Mouse (Mus musculus) myocyte (in vitro differentiated cells): ENCODE results near the gene Dlg2. TPM values are rescaled to one million over a fixed set of nuclear protein-coding genes. Genes with fewer than 3 reads are reported as not detected.

ENCODE experiments used
- H3K27me3 ChIP-seq: one replicate; pipeline ENCODE4 v1.6.1; 2011; ENCODE audit not compliant: control insufficient read depth, insufficient read depth, insufficient read length
- H3K36me3 ChIP-seq: one replicate; pipeline ENCODE4 v1.6.1; 2011; ENCODE audit not compliant: control insufficient read depth, insufficient read depth
- H3K4me2 ChIP-seq: one replicate; pipeline ENCODE4 v1.6.1; 2011; ENCODE audit warnings: low read depth, control low read depth
- H3K4me3 ChIP-seq: one replicate; pipeline ENCODE4 v1.5.1; 2011; ENCODE audit warnings: mild to moderate bottlenecking, control low read depth, moderate library complexity
- H3K79me2 ChIP-seq: one replicate; pipeline ENCODE4 v1.6.1; 2011; ENCODE audit not compliant: control insufficient read depth, insufficient read depth
- H3ac ChIP-seq: one replicate; pipeline ENCODE4 v1.6.1; 2011; ENCODE audit not compliant: control insufficient read depth, insufficient read length
- CEBPB ChIP-seq: IDR thresholded peaks from 2 replicates; pipeline ENCODE4 v1.6.1; 2011; ENCODE audit warnings: mild to moderate bottlenecking, moderate library complexity; ENCODE audit not compliant: poor library complexity, insufficient read depth, severe bottlenecking
- E2F4 ChIP-seq: IDR thresholded peaks from one replicate; pipeline ENCODE4 v1.6.1; 2011; ENCODE audit warnings: mild to moderate bottlenecking, control low read depth, moderate library complexity; ENCODE audit not compliant: insufficient read depth
- MAX ChIP-seq: IDR thresholded peaks from one replicate; pipeline ENCODE4 v1.6.1; 2011; ENCODE audit warnings: low read depth, mild to moderate bottlenecking, control low read depth
- MYOD1 ChIP-seq, 3 experiments: IDR thresholded peaks; one replicate each; pipeline ENCODE4 v1.6.1; 2011; ENCODE audit warnings: control low read depth in 2 of 3, low read depth in 2 of 3, mild to moderate bottlenecking in 2 of 3, moderate library complexity in 1 of 3; ENCODE audit not compliant: insufficient read length in 2 of 3, control insufficient read depth in 1 of 3
- MYOG ChIP-seq, 3 experiments: IDR thresholded peaks; one replicate each; pipeline ENCODE4 v1.6.1; 2011; ENCODE audit warnings: control low read depth in 2 of 3, low read depth in 2 of 3, mild to moderate bottlenecking in 2 of 3; ENCODE audit not compliant: insufficient read length in 2 of 3, control insufficient read depth in 1 of 3, insufficient read depth in 1 of 3
- POLR2A ChIP-seq: IDR thresholded peaks from one replicate; pipeline ENCODE4 v1.6.1; 2011; ENCODE audit warnings: low read depth, mild to moderate bottlenecking, control low read depth, moderate library complexity; ENCODE audit not compliant: insufficient read length
- POLR2AphosphoS2 ChIP-seq: IDR thresholded peaks from one replicate; pipeline ENCODE4 v1.6.1; 2011; ENCODE audit warnings: low read depth, control low read depth; ENCODE audit not compliant: insufficient read length
- REST ChIP-seq: IDR thresholded peaks from one replicate; pipeline ENCODE4 v1.6.1; 2011; ENCODE audit warnings: mild to moderate bottlenecking, control low read depth, moderate library complexity; ENCODE audit not compliant: insufficient read depth, insufficient read length
- SRF ChIP-seq: IDR thresholded peaks from one replicate; pipeline ENCODE4 v1.6.1; 2011; ENCODE audit warnings: low read depth; ENCODE audit not compliant: control insufficient read depth, insufficient read length
- TCF12 ChIP-seq: IDR thresholded peaks from one replicate; pipeline ENCODE4 v1.6.1; 2011; ENCODE audit warnings: mild to moderate bottlenecking, control low read depth; ENCODE audit not compliant: poor library complexity, insufficient read depth, severe bottlenecking
- TCF3 ChIP-seq: IDR thresholded peaks from one replicate; pipeline ENCODE4 v1.6.1; 2011; ENCODE audit warnings: low read depth, control low read depth; ENCODE audit not compliant: insufficient read length
- USF1 ChIP-seq: IDR thresholded peaks from one replicate; pipeline ENCODE4 v1.6.1; 2011; ENCODE audit warnings: low read depth, mild to moderate bottlenecking, control low read depth, moderate library complexity
- polyA plus RNA-seq: library from polyadenylated mRNA; unstranded; fragments of >200 nt; fragmentation: generic; extraction: Trizol; gene quantifications from one replicate; pipeline ENCODE4 v1.2.1, GENCODE M21; 2012; ENCODE audit warnings: missing spikeins

Dlg2 gene
- polyA plus RNA-seq, 1 experiment = 0.65 TPM

DNA sequence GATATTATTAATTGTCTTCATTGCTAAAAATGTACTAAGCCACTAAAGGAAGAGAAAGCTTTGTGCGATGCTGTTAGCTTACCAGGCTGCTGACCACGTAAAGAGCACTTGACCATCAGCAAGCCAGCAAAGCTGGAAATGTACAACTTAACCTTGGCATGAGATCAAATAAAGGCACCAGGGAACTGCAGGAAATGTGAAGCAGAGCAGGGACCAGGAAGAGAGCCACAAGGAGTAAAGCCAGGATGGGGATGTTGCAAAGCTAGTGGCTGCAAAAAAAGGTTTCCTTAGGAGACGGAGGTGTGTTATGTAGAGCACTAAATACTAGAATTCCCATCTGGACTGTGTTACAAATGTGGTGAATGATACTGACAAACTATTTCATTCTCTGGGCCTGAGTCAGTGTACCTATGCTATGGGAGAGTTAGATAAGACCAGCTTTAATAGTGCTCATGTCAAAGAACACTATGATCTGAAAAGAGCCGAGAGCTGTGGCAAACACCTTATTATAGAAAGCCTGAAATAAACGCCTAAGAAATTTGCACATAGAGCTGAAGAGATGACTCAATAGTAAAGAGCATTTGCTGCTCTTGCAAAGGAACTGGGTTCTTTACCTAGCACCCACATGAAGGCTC is 1638.9 kb downstream of the Dlg2 start:
- Histone ChIP-seq H3ac (no peak overlapping the region), H3K4me3 (no peak overlapping the region), H3K79me2 (no peaks in the 10 kb centered on the region), H3K4me2 (no peak overlapping the region), H3K27me3 (no peaks in the 10 kb centered on the region), H3K36me3 (no peaks in the 10 kb centered on the region)
- TF ChIP-seq MYOD1 (IDR thresholded peaks at IDR 0.05; ENCODE audit: control insufficient read depth in 1 of 3, insufficient read length in 2 of 3, low read depth in 2 of 3) (no peak), TCF3 (no peak), POLR2A (no peak), E2F4 (no peak), POLR2AphosphoS2 (no peak), MYOG (IDR thresholded peaks at IDR 0.05; ENCODE audit: control insufficient read depth in 1 of 3, insufficient read depth in 1 of 3, insufficient read length in 2 of 3, low read depth in 2 of 3) (no peak), SRF (no peak), TCF12 (no peak), MAX (no peak), CEBPB (no peak), REST (no peak), USF1 (no peak)

DNA sequence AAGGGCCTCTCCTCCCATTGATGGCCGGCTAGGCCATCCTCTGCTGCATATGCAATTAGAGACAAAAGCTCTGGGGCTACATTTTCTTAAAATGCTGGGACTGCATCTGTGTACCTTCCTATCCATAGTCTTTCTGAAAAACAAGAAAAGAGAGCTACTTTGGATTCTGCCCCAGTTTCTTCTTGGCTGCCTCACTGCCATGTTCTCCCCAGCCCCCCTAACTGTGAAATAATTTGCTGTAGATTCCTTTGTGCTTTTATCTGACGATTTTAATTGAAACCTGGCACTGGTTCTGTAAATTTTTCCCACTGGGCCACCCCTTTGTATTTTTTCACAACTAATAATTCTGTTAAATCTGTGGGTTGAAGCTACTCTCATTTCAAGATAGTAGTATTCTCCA is 1646.8 kb downstream of the Dlg2 start:
- Histone ChIP-seq H3K36me3 (no peaks in the 10 kb centered on the region), H3K4me2 (no peak overlapping the region), H3K79me2 (no peaks in the 10 kb centered on the region), H3K27me3 (no peaks in the 10 kb centered on the region), H3K4me3 (no peak overlapping the region), H3ac (no peak overlapping the region)
- TF ChIP-seq REST (no peak), TCF12 (no peak), TCF3 (no peak), POLR2AphosphoS2 (no peak), MAX (no peak), POLR2A (no peak), MYOG (IDR thresholded peaks at IDR 0.05; ENCODE audit: control insufficient read depth in 1 of 3, insufficient read depth in 1 of 3, insufficient read length in 2 of 3, low read depth in 2 of 3) (no peak), MYOD1 (IDR thresholded peaks at IDR 0.05; ENCODE audit: control insufficient read depth in 1 of 3, insufficient read length in 2 of 3, low read depth in 2 of 3) (no peak)

DNA sequence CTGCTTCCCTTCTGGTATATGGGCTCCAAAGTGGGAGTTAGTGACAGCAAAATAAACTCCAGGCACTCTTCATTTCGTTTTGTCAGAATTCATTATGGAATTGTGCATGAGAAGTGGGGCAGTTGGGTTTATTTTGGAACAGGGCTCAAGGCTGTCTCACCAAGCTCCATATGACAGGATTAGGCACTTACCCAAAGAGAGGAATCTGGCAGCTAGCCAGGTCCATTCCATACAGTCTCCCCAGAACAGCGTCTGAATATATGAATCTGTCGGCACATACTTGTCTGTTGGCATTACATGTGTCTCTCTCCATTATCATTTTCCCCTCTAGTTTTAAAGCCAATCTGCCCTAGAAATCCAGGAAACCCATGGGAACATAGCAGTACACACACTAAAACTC is 1649.4 kb downstream of the Dlg2 start:
- Histone ChIP-seq H3K27me3 (no peaks in the 10 kb centered on the region), H3K4me2 (no peak overlapping the region), H3K4me3 (no peak overlapping the region), H3K36me3 (no peaks in the 10 kb centered on the region), H3K79me2 (no peaks in the 10 kb centered on the region), H3ac (no peak overlapping the region)
- TF ChIP-seq MYOG (IDR thresholded peaks at IDR 0.05; ENCODE audit: control insufficient read depth in 1 of 3, insufficient read depth in 1 of 3, insufficient read length in 2 of 3, low read depth in 2 of 3) = no peak
- TF ChIP-seq CEBPB = no peak
- TF ChIP-seq POLR2A = no peak
- no peak for TF ChIP-seq E2F4
- TF ChIP-seq MYOD1 (IDR thresholded peaks at IDR 0.05; ENCODE audit: control insufficient read depth in 1 of 3, insufficient read length in 2 of 3, low read depth in 2 of 3) = no peak

DNA sequence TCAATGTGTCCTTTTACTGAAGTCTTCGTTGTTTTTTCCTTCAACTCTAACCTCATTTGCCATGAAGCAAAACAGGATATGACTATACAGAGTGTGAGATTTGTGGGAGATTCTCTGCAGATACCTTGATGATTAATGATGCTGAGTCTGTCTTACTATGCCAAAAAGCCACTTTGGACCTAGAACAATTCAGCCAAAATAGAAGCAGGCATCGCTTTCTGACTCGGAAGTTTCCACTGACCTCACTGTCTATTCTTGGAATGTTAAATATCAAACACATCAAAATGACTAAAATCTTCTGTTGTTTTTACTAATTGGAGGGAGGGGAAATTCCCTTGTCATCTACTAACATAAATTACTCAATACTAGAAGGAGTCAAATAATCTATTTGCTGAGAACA is 1657.8 kb downstream of the Dlg2 start:
- Histone ChIP-seq H3K79me2 (no peaks in the 10 kb centered on the region), H3ac (no peak overlapping the region), H3K4me2 (no peak overlapping the region), H3K4me3 (no peak overlapping the region), H3K27me3 (no peaks in the 10 kb centered on the region), H3K36me3 (no peaks in the 10 kb centered on the region)
- TF ChIP-seq POLR2AphosphoS2 (no peak), SRF (no peak), CEBPB (no peak), MYOG (IDR thresholded peaks at IDR 0.05; ENCODE audit: control insufficient read depth in 1 of 3, insufficient read depth in 1 of 3, insufficient read length in 2 of 3, low read depth in 2 of 3) (no peak), USF1 (no peak), MYOD1 (IDR thresholded peaks at IDR 0.05; ENCODE audit: control insufficient read depth in 1 of 3, insufficient read length in 2 of 3, low read depth in 2 of 3) (no peak), REST (no peak), POLR2A (no peak), E2F4 (no peak), TCF3 (no peak), MAX (no peak), TCF12 (no peak)

DNA sequence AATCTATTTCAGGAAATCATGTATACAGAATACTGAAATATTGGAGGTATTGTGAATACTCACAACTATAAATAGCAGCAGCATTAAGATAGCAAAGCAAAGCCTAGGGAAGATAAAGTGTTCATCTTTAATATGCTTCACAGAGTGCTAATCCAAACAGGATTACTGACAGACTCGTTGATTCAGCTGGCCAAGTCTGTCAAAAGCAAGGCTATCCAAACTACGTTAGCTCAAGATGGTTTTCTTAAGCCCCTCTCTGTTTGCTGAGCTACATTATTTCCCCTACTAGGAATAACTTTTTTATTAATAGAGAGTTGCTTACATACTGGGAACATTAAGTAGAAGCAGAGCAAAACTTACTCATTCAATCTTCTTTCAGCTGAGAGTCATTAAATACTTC is 1659.2 kb downstream of the Dlg2 start:
- Histone ChIP-seq H3K36me3 (no peaks in the 10 kb centered on the region), H3K27me3 (no peaks in the 10 kb centered on the region), H3K79me2 (no peaks in the 10 kb centered on the region), H3ac (no peak overlapping the region), H3K4me3 (no peak overlapping the region), H3K4me2 (no peak overlapping the region)
- TF ChIP-seq TCF3 = no peak
- peak in 2 of 3 experiments; percentile 73 for TF ChIP-seq MYOD1 (IDR thresholded peaks at IDR 0.05; ENCODE audit: control insufficient read depth in 1 of 3, insufficient read length in 2 of 3, low read depth in 2 of 3)
